In genomic region chr10:80324120-80325037, GRCm38 (mm10) we compare ENCODE assay signal across 8 mouse cellular contexts. TPM values are rescaled to one million over a fixed set of nuclear protein-coding genes. Genes with fewer than 3 reads are reported as not detected.
A peak's percentile ranks its signal among the peaks of the same experiment; 100 is the strongest.
DNase-seq lines count a peak whose midpoint lies in the region; ATAC-seq and TF ChIP-seq lines count a peak whose summit lies in the region.

No protein-coding gene starts in this region.

- ATAC-seq in heart, embryonic 12.5 days (ENCODE audit: insufficient number of reproducible peaks, low FRiP score) = no peak
- no peak for ATAC-seq in G1E (ENCODE audit: extremely low read depth, insufficient number of reproducible peaks, low FRiP score, poor library complexity, severe bottlenecking)
- no peak for ATAC-seq in heart, embryonic 16.5 days (replicated peaks; ENCODE audit: extremely low read depth, insufficient read depth, low FRiP score)

- no peaks in the 10 kb centered on the region for H3K36me3 ChIP-seq in heart, embryonic 12.5 days
- peaks cover 19% of the 10 kb centered on the region for H3K36me3 ChIP-seq in G1E (replicated peaks)
- H3K36me3 ChIP-seq in heart, embryonic 16.5 days (ENCODE audit: control insufficient read depth, insufficient read depth) = no peaks in the 10 kb centered on the region
- 0 out of 2 replicates have a peak, but pooled peaks cover under 1% of the 10 kb centered on the region for H3K36me3 ChIP-seq in midbrain, embryonic 10.5 days

- peak overlapping the region; percentile 96 for H3K4me2 ChIP-seq in heart, embryonic 12.5 days
- peak overlapping the region; percentile 98 for H3K4me2 ChIP-seq in heart, embryonic 16.5 days (ENCODE audit: low read depth, low read length)

- no peak for TF ChIP-seq CTCF in G1E (IDR thresholded peaks at IDR 0.05; ENCODE audit: low read depth, low read length)

- H3K27me3 ChIP-seq in heart, embryonic 12.5 days (replicated peaks) = peaks cover 31% of the 10 kb centered on the region
- no peaks in the 10 kb centered on the region; the same call in 1 of the 2 replicates for H3K27me3 ChIP-seq in G1E (ENCODE audit: insufficient read depth, low read length)
- no peaks in the 10 kb centered on the region; the same call in 1 of the 2 replicates for H3K27me3 ChIP-seq in heart, embryonic 16.5 days (ENCODE audit: control insufficient read depth, insufficient read depth, low read length)
- H3K27me3 ChIP-seq in midbrain, embryonic 10.5 days (ENCODE audit: low read depth, poor library complexity, severe bottlenecking) = peaks cover 55% of the 10 kb centered on the region

- peaks cover 24% of the 10 kb centered on the region for H3K4me1 ChIP-seq in heart, embryonic 12.5 days (replicated peaks)
- peaks cover 80% of the 10 kb centered on the region for H3K4me1 ChIP-seq in G1E (ENCODE audit: insufficient read depth, low read depth, low read length)
- H3K4me1 ChIP-seq in heart, embryonic 16.5 days (ENCODE audit: control insufficient read depth, insufficient read depth, low read length) = peaks cover 24% of the 10 kb centered on the region
- H3K4me1 ChIP-seq in midbrain, embryonic 10.5 days = peaks cover 56% of the 10 kb centered on the region

- WGBS in heart, embryonic 12.5 days = 77% methylated on average over 17 of the region's 17 CpGs
- whole genome bisulfite sequencing in heart, embryonic 16.5 days = 77% methylated on average over 17 of the region's 17 CpGs
- WGBS in midbrain, embryonic 10.5 days = 79% methylated on average over 17 of the region's 17 CpGs

- peak overlapping the region; percentile 65; the same call in 1 of the 2 replicates for H3K4me3 ChIP-seq in heart, embryonic 12.5 days
- peak overlapping the region; percentile 93 for H3K4me3 ChIP-seq in G1E (ENCODE audit: low read depth, low read length)
- no peak overlapping the region; the same call in 1 of the 2 replicates for H3K4me3 ChIP-seq in heart, embryonic 16.5 days (ENCODE audit: low read length)
- peak overlapping the region; percentile 68 for H3K4me3 ChIP-seq in midbrain, embryonic 10.5 days

- no peak for DNase-seq in heart, postnatal 10 days
- DNase-seq in G1E (ENCODE audit: low spot score) = no peak
- DNase-seq in midbrain, embryonic 10.5 days (ENCODE audit: low spot score) = no peak
- DNase-seq in frontal cortex, postnatal 10 days (ENCODE audit: low spot score in 2 of 2) = no peak
- no peak for DNase-seq in gastrocnemius, postnatal 4 days (ENCODE audit: low spot score in 2 of 2)
- DNase-seq in gastrocnemius, postnatal 36 days = no peak

- intact Hi-C loops in heart, postnatal 10 days (cut with DNase I) = no loop called here
- intact Hi-C loops in gastrocnemius, postnatal 36 days (cut with DNase I) = no loop called here

- H3K9ac ChIP-seq in heart, embryonic 12.5 days = no peak overlapping the region; the same call in 1 of the 2 replicates
- H3K9ac ChIP-seq in heart, embryonic 16.5 days (ENCODE audit: low read length) = no peak overlapping the region

- no peaks in the 10 kb centered on the region for H3K9me3 ChIP-seq in heart, embryonic 12.5 days (replicated peaks)
- no peaks in the 10 kb centered on the region for H3K9me3 ChIP-seq in G1E (replicated peaks)
- no peaks in the 10 kb centered on the region for H3K9me3 ChIP-seq in heart, embryonic 16.5 days (replicated peaks; ENCODE audit: control insufficient read depth, low read length)
- H3K9me3 ChIP-seq in midbrain, embryonic 10.5 days (replicated peaks) = no peaks in the 10 kb centered on the region

- no peak overlapping the region for H3K27ac ChIP-seq in heart, embryonic 12.5 days (ENCODE audit: poor library complexity, severe bottlenecking)
- H3K27ac ChIP-seq in heart, embryonic 16.5 days (ENCODE audit: low read length) = no peak overlapping the region
- H3K27ac ChIP-seq in midbrain, embryonic 10.5 days (replicated peaks) = no peak overlapping the region

RNA-seq across cellular contexts. Expression of gene 2310011J03Rik, which starts 4.0 kb away (rescaled TPM):
- polyA plus RNA-seq in heart, embryonic 12.5 days (2016; fragmentation: Nextera tagmentation; extraction: Ambion mirVana) = 32.7 and 32.8 TPM in 2 replicates
- total RNA-seq in heart, postnatal 10 days (2021) = 10 to 100 TPM; 15.3 to 17.9 TPM
- total RNA-seq in G1E (2014; fragmentation: Nextera tagmentation) = 17.2 and 17.6 TPM in 2 replicates
- 27.0 and 31.2 TPM in 2 replicates for total RNA-seq in G1E (2017)
- polyA plus RNA-seq in G1E (2012) = 92.5 and 108 TPM in 2 replicates
- polyA plus RNA-seq in heart, embryonic 16.5 days (2015; fragmentation: Nextera tagmentation; extraction: Ambion mirVana) = 33.5 and 35.8 TPM in 2 replicates
- polyA plus RNA-seq in midbrain, embryonic 10.5 days (2016; fragmentation: Nextera tagmentation; extraction: Ambion mirVana) = 57.3 TPM in 2 replicates
- 10 to 100 TPM; 16.7 to 17.6 TPM for total RNA-seq in gastrocnemius, postnatal 4 days (2021)
- total RNA-seq in gastrocnemius, postnatal 36 days (2021) = 1 to 10 TPM; 5.5 to 6.2 TPM

RNA-seq across cellular contexts. Expression of gene Pcsk4, which starts 4.9 kb away (rescaled TPM):
- 1.0 and 1.5 TPM in 2 replicates for polyA plus RNA-seq in heart, embryonic 12.5 days (2016; fragmentation: Nextera tagmentation; extraction: Ambion mirVana)
- 1 to 10 TPM; 1.7 to 1.8 TPM for total RNA-seq in heart, postnatal 10 days (2021)
- total RNA-seq in G1E (2014; fragmentation: Nextera tagmentation) (4.8 and 6.7 TPM in 2 replicates), G1E (2017) (0.87 and 1.1 TPM in 2 replicates)
- polyA plus RNA-seq in G1E (2012) = 12.4 and 14.2 TPM in 2 replicates
- 1.6 and 1.9 TPM in 2 replicates for polyA plus RNA-seq in heart, embryonic 16.5 days (2015; fragmentation: Nextera tagmentation; extraction: Ambion mirVana)
- 3.3 and 4.2 TPM in 2 replicates for polyA plus RNA-seq in midbrain, embryonic 10.5 days (2016; fragmentation: Nextera tagmentation; extraction: Ambion mirVana)
- 1 to 10 TPM; 1.0 to 1.5 TPM for total RNA-seq in gastrocnemius, postnatal 4 days (2021)
- 1 to 10 TPM; 1.1 to 2.0 TPM for total RNA-seq in gastrocnemius, postnatal 36 days (2021)

RNA-seq across cellular contexts. Expression of gene Reep6, which starts 5.4 kb away (rescaled TPM):
- polyA plus RNA-seq in heart, embryonic 12.5 days (2016; fragmentation: Nextera tagmentation; extraction: Ambion mirVana) = 3.1 and 3.7 TPM in 2 replicates
- total RNA-seq in heart, postnatal 10 days (2021) = 1 to 10 TPM; 2.2 to 2.4 TPM
- total RNA-seq in G1E (2014; fragmentation: Nextera tagmentation) = 72.8 and 85.9 TPM in 2 replicates
- 1.0 and 1.3 TPM in 2 replicates for total RNA-seq in G1E (2017)
- polyA plus RNA-seq in G1E (2012) = 49.5 and 65.3 TPM in 2 replicates
- 1.8 and 2.6 TPM in 2 replicates for polyA plus RNA-seq in heart, embryonic 16.5 days (2015; fragmentation: Nextera tagmentation; extraction: Ambion mirVana)
- polyA plus RNA-seq in midbrain, embryonic 10.5 days (2016; fragmentation: Nextera tagmentation; extraction: Ambion mirVana) = 9.1 and 11.5 TPM in 2 replicates
- total RNA-seq in gastrocnemius, postnatal 4 days (2021) = 1 to 10 TPM; 2.7 to 4.1 TPM
- total RNA-seq in gastrocnemius, postnatal 36 days (2021) = 1 to 10 TPM; 1.3 to 1.5 TPM

RNA-seq across cellular contexts. Expression of gene Adamtsl5, which starts 23.8 kb away (rescaled TPM):
- polyA plus RNA-seq in heart, embryonic 12.5 days (2016; fragmentation: Nextera tagmentation; extraction: Ambion mirVana) = 5.3 and 6.7 TPM in 2 replicates
- total RNA-seq in heart, postnatal 10 days (2021) = 10 to 100 TPM; 36.9 to 42.9 TPM
- total RNA-seq in G1E (2014; fragmentation: Nextera tagmentation) = 16.9 and 17.5 TPM in 2 replicates
- 5.4 and 8.0 TPM in 2 replicates for total RNA-seq in G1E (2017)
- polyA plus RNA-seq in G1E (2012) = 33.4 and 37.9 TPM in 2 replicates
- 15.5 and 16.0 TPM in 2 replicates for polyA plus RNA-seq in heart, embryonic 16.5 days (2015; fragmentation: Nextera tagmentation; extraction: Ambion mirVana)
- polyA plus RNA-seq in midbrain, embryonic 10.5 days (2016; fragmentation: Nextera tagmentation; extraction: Ambion mirVana) = 0.48 and 0.91 TPM in 2 replicates
- total RNA-seq in gastrocnemius, postnatal 4 days (2021) = 10 to 100 TPM; 15.5 to 16.5 TPM
- total RNA-seq in gastrocnemius, postnatal 36 days (2021) = 10 to 100 TPM; 27.4 to 38.1 TPM

RNA-seq across cellular contexts. Expression of gene Apc2, which starts 28.6 kb away (rescaled TPM):
- 0.89 and 1.4 TPM in 2 replicates for polyA plus RNA-seq in heart, embryonic 12.5 days (2016; fragmentation: Nextera tagmentation; extraction: Ambion mirVana)
- 1 to 10 TPM; 4.7 to 5.0 TPM for total RNA-seq in heart, postnatal 10 days (2021)
- total RNA-seq in G1E (2014; fragmentation: Nextera tagmentation) (0.10 and 0.23 TPM in 2 replicates), G1E (2017) (0.06 and 0.11 TPM in 2 replicates)
- 0.02 and 0.04 TPM in 2 replicates for polyA plus RNA-seq in G1E (2012)
- 1.5 TPM in 2 replicates for polyA plus RNA-seq in heart, embryonic 16.5 days (2015; fragmentation: Nextera tagmentation; extraction: Ambion mirVana)
- 28.3 and 61.6 TPM in 2 replicates for polyA plus RNA-seq in midbrain, embryonic 10.5 days (2016; fragmentation: Nextera tagmentation; extraction: Ambion mirVana)
- total RNA-seq in gastrocnemius, postnatal 4 days (2021) = 1 to 10 TPM in 1 of 2 experiments, under 1 TPM in 1; 0.73 to 2.1 TPM
- under 1 TPM; 0.54 to 0.57 TPM for total RNA-seq in gastrocnemius, postnatal 36 days (2021)
